Mouse (Mus musculus) lung, postnatal 25 days (tissue): ENCODE measurements around the gene Dlx1.
A peak's percentile ranks its signal among the peaks of the same experiment; 100 is the strongest.

Experiments
- DNase-seq: peaks from one replicate; pipeline ENCODE4 v3.0.0; 2022; ENCODE audit warnings: low spot score

The Dlx1 gene

GRCm38 (mm10) chr2:71546640-71547071 is 18.7 kb downstream of the Dlx1 start, which contains the start of gene Dlx2:
Gene Dlx2 (minus strand): TSS chr2:71546754.
- DNase-seq, result no peak

GRCm38 (mm10) chr2:71547829-71548228 is 19.9 kb downstream of the Dlx1 start:
- peak; percentile 63 for DNase-seq

- DNase-seq, result no peak
Measured at GRCm38 (mm10) chr2:71550330-71550729, 22.4 kb downstream of the Dlx1 start.

- no peak for DNase-seq
Measured at GRCm38 (mm10) chr2:71551704-71552103, 23.8 kb downstream of the Dlx1 start.

GRCm38 (mm10) chr2:71556071-71556470 is 28.2 kb downstream of the Dlx1 start:
- DNase-seq, result no peak

GRCm38 (mm10) chr2:71566466-71566865 is 38.6 kb downstream of the Dlx1 start:
- no peak for DNase-seq

GRCm38 (mm10) chr2:71573736-71574135 is 45.8 kb downstream of the Dlx1 start:
- DNase-seq, result no peak

- no peak for DNase-seq
Measured at GRCm38 (mm10) chr2:71577059-71577458, 49.1 kb downstream of the Dlx1 start.

- peak; percentile 21 for DNase-seq
Measured at GRCm38 (mm10) chr2:71580632-71581466, 52.9 kb downstream of the Dlx1 start.

GRCm38 (mm10) chr2:71581488-71581887 is 53.6 kb downstream of the Dlx1 start:
- DNase-seq, result no peak
